Mouse (Mus musculus): ENCODE measurements at regions not wholly inside any gene's neighbourhood (a gene's known extent, or its start where the extent isn't known, plus 50 kb on each side); places are given as distances from the start of the nearest gene placed in this dataset.

GRCm38 (mm10) chr14:24997786-24998509 is 461.0 kb upstream of the Zmiz1 start:
- no peak for DNase-seq (ENCODE audit: low spot score in 2 of 2)

DNA sequence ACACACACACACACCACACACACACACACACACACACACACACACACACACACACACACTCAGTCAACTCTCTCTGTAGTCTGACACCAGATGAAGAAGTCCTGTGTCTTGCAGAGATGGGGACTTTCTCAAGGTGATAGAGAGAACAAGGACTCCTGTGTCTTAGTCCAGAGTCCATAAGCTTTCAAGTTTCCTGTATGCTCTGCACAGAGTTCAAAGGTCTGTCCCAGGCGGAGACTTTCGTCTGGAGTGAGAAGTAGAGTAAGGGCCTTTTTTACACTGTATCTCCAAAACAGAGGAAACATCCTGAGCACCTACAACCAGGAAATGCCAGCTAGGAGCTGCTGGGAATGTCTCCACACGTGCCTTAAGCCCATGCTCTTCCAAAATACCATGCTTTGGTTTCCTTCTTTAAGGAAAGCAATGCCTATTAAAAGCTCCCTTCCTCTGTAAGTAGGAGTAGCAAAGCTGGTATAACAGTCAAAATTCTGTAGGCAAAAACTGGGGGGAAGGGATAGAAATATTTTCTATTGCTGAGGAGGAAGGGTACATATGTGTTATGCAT is 459.9 kb upstream of the Zmiz1 start:
- DNase-seq (ENCODE audit: low spot score in 2 of 2): no peak

DNA sequence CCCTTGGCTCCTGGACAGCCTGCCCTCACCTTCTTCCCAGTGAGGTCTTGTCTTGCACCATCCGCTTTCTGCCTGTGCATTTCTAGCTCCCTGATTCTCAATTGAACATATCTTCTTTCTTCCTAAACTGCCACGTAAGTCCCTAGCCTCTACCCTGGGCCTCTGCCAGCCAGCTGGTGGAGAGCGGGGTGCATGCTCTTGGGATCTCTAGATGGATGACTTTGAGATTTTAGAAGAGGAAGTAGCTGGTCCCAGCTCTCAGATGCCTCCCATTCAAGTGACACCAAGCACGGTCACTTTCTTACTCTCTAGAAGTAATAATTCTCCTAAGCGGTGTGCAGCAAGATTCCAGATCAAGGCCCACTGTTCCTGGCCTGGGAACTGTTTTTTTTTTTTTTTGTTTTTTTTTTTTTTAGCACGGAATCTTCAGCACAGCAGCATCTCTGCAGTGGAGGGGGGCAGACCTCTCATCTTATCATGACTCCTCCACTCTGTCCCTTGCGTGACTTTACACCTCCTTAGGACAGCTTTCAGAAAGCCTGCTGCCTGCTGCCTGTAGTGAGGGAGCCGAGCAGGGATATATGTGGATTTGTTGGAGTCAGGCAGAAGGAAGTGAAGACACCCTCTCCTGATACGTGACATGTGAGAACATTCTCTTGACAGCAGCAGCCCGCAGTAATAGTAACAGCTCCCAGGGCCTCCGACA is 453.6 kb upstream of the Zmiz1 start:
- DNase-seq (ENCODE audit: low spot score in 2 of 2): no peak

DNA sequence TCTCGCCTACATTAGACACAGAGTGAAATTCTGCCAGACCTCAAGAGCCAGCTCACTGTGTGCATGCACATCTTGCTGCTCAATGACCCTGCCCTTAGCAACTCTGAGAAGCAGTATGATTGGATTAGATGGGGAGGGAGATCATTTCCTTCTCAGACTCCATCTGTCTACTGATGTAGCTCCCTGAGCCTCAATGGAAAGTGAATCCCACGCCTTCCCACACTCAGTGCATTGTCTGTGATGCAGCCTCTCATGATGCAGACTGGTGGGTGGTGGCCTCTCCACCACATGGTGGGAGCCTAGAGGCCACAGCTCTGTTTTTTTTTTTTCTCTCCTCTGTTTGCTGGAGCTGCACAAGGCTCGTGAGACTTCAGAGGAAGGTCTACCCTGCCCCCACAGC is 447.1 kb upstream of the Zmiz1 start:
- no peak for DNase-seq (ENCODE audit: low spot score in 2 of 2)

DNA sequence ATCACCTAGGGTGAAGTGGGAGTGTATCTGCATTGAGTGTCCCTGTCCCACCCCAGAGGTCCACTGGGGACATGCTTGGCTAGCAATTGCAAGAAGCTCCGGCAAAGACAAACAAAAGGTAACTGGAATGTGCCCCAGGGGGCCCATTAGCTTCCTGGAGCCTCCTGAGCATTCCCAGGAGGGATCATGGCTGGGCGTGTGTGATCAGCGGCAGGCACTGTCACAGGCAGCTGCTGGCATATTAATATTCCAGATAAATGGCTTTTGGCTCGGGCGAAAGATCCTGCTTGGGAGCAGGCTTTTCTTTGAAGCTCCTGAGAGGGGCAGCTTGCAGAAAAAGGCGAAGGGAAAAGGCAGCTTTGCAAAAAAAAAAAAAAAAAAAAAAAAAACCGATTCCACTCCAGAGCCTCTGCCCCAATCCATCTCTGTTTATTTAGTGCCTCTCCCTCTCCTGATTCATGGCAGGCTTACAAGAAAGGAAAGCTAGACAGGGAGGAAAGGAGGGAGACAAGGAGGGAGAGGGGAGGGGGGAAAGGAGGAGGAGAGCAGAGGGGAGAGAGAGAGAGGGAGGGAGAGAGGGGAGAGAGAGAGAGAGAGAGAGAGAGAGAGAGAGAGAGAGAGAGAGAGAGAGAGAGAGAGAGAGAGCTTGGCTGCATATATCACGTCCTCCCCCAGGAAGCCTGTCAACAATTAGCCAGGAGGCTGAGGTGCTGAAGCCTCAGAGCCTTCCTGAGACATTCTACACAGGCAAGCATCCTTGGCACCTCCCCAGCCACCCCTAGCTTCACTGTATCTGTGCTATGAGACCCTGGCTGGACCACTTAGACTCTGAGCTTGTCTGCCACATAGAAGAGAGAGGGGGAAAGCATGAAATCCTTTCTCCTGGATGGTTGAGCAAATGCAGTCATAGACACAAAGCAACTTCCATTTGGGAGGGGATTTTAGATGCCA is 443.4 kb upstream of the Zmiz1 start:
- DNase-seq (ENCODE audit: low spot score in 2 of 2): peak in 1 of 2 experiments; percentile 32

DNA sequence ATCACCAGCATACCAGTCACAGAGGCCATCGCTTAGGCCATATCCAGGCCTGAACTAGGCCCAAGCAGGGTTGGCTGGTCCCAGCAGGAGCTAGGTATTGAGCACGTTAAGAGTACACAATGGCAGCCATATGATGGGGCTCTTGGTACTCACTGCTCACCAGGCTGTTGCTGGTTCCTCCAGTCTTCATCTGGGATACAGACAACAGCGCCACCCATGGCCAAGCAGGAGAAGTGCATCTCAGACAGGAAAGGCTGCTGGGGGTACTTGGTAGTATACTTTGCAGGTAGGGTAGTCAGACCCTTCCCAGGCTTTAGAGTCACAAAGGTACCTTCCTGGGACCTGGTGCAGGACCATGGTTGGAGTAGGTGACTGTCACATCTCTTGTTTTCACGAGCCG is 441.1 kb upstream of the Zmiz1 start:
- DNase-seq (ENCODE audit: low spot score in 2 of 2): no peak

DNA sequence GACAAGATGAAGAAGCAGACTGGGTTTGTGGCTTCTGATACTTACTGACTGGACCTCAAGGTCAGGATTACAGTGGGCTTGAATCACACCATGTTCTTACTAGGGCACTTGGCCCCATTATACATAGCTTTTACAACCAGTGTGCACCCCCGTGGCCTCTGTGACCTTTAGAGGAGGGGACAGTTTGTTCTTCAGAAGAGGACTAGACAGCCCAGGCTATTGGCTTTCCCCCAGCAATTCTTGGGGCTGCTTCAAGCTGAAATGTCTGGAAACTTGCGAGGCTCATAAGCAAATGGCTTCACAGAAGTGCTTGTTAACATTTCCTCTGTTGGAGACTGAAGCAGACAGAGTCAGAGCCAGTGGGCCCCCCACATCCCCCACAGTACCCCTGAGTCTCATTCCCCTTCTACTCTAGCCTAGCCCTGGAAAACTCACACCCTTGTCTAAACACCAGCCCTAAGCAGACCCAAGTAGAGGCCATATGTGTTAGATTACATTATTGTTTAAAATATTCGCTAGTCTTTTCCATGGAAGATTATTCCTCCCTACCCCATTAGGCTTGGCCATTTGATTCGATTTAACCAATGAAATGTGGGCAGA is 439.6 kb upstream of the Zmiz1 start:
- no peak for DNase-seq (ENCODE audit: low spot score in 2 of 2)

DNA sequence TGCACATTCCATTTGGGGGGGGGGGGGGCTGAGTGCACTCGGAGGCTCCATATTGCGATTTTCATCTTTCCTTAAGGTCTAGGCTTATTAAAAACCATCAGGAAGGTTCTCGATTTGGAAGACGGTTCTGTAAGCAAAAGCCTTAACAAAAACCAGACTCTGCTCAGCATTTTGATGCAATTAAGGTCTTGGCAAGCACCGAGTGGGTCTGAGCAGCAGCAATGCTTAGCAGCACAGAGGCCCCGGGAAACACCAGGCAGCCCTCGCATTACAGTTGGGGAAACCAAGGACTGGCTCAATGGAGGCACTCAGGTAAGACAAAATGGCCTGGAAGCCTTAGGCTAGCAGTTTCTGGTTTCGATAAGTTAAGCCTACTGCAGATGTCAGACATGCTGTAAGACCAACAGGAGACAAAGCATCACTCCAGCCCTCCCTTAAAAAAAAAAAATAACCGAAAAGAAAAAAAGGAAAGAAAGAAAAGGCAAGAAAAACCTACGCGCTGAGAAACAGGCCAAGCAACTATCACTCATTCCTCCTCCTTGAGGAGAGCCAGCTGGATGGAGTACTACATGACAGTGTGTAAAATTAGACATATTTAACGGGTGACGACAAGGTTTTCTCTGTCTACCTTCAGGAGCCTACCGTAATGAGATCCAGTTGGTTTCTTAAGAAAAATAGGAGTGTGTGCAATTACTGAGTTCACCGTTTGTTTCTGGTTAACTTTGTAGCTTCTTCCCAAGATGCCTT is 436.3 kb upstream of the Zmiz1 start:
- no peak for DNase-seq (ENCODE audit: low spot score in 2 of 2)

DNA sequence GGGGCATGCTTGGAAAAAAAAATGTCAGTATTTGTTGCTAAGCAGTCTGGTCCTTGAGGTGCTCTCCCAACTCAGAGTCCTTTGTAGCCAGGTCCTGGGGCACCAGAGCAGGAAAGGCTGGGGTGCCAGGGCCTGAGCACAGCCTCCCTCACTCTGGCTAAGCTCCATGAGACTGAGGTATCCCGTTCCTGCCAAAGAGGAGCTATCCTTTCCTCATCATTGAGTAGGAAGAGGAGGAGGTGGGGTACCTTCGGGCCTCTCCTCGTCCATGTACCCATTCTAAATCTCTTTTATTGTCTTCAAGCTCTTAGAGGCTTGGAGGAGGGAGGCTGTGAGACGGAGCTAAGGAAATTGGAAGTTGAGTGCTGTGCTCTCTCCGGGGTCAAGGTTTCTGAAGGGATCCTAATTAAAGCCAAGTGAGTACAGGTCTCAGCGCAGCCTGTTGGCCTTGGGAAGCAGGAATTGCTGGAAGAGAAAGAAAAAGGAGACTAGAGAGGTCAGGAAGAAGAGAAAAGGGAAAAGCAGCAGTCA is 435.6 kb upstream of the Zmiz1 start:
- no peak for DNase-seq (ENCODE audit: low spot score in 2 of 2)

DNA sequence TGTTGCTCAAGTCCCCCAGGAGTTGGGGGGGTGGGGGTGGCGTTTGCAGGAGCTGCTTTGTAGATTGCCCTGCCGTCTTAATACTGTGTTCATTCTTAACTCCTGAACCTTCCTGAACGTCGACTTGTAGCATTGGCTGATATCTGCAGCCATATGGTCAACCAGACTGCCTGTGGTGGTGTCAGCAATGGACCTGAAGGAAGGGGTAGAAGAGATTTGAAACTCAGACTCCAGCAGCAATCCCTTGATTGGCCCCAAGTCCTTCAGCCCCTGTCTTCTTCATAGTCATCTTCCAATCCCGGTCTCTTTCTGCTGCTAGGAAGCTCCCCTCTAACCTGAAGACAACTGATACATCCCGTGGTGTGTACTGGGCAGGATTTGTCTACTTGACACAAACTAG is 433.9 kb upstream of the Zmiz1 start:
- DNase-seq (ENCODE audit: low spot score in 2 of 2): no peak

DNA sequence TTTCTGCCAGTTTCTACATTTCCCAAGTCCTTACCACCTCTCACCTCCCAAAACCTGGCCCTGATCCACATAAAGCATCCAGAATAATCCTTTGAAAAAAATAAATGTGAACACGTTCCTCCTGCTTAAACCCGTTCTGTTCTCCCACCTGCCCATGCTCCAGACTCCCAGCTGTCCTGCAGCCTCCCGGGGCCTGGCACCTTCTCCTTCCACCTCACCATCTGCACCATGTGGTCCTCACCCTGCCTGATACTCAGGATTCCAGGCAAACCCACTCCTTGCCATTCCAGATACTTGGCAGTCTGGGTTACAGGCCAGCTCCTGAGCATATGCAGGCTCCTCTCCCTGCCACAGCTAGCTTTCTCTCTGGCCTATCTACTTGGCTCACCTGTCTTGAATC is 431.9 kb upstream of the Zmiz1 start:
- DNase-seq (ENCODE audit: low spot score in 2 of 2): no peak

DNA sequence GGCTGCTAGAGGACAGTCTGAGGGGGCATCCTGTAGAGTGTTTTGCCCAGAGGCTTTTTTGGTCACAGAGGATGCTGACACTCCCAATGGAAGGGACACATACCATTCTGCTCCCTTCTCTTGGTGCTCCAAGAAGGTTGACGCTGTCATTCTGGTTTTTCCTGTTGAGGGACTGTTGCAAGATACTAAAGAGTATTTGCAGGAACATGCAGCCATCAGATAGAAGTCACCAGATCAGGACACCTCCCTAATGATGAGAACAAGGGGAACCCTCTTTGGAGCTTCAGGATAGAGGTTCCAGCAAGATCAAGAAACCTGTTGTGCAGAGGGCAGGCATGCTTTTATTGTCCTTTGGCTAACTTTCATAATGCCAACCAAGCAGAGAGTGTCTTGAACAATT is 431.1 kb upstream of the Zmiz1 start:
- no peak for DNase-seq (ENCODE audit: low spot score in 2 of 2)

DNA sequence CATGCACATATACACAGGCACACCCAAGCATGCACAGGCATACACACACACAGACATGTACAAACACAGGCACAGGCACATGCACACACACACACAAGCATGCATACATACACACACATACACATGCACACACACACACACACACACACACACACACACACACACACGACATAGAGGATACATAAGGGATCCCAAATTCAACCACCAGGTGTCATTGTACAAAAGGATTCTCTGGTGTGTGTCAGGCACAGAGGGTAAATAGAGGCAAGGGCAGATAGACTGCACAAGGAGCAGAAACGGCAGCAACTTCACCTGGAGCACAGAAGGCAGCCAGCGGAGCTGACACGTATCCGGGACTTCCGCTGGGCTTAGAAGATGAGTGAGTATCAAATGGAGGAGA is 428.1 kb upstream of the Zmiz1 start:
- DNase-seq (ENCODE audit: low spot score in 2 of 2): no peak

- DNase-seq (ENCODE audit: low spot score in 2 of 2): no peak
Measured at GRCm38 (mm10) chr14:25031756-25032680, 427.0 kb upstream of the Zmiz1 start.

- no peak for DNase-seq (ENCODE audit: low spot score in 2 of 2)
Measured at GRCm38 (mm10) chr14:25032899-25033298, 426.1 kb upstream of the Zmiz1 start.

DNA sequence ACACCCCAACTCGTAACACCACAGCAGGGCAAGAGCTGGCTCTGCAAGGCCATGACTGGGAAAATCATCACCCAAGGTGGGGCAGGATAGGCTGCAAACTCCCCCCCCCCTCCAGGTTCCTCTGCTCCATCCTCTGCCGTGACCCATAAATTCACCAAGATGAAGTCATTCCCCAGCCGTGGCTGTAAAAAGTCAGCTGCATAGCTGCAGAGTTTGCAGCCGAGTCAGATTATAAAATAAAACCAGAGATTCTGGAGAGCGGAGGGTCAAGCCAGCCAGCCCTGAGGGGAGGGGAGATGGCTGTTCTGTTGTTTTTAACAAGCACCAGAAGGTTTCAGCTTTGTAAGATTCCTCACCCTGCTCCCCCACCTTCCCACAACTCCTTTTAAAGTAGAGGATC is 416.7 kb upstream of the Zmiz1 start:
- DNase-seq (ENCODE audit: low spot score in 2 of 2): no peak

DNA sequence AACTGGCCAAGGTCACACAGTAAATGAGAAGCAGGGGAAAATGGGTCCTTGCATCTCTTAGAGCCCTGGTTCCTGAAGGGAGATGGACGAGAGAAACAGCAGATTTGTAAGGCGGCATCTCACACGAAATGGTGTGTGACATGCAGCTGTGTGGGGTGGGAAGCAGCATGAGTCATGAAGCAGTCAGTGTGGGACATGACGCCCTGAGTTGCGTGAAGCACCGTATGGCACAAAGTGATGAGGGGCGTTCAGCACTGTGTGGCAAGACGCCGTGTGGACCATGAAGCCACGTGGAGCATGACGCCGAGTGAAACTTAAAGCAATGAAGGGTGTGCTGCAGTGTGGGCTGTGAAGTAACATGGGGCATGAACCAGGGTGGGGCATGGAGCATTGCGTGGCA is 414.9 kb upstream of the Zmiz1 start:
- DNase-seq (ENCODE audit: low spot score in 2 of 2): no peak

GRCm38 (mm10) chr14:25044867-25045266 is 414.1 kb upstream of the Zmiz1 start:
- DNase-seq (ENCODE audit: low spot score in 2 of 2): no peak

GRCm38 (mm10) chr14:25050674-25051251 is 408.2 kb upstream of the Zmiz1 start:
- DNase-seq (ENCODE audit: low spot score in 2 of 2): no peak

All from cerebellum, postnatal 4 days (tissue).